Mouse (Mus musculus) thymus, adult 18-20 months (tissue): Measurements from ENCODE around the gene Smarcal1.
A peak's percentile ranks its signal among the peaks of the same experiment; 100 is the strongest.

Experiments
- DNase-seq, 2 experiments: peaks; one replicate each; pipeline ENCODE4 v3.0.0; 2022; ENCODE audit warnings: mixed read lengths in 2 of 2

Gene Smarcal1

GRCm38 (mm10) chr1:72582947-72583731 is at the start of gene Smarcal1:
TSS of gene Smarcal1 (plus strand) at chr1:72583251.
- DNase-seq: peak; percentile 84 to 92

- DNase-seq: no peak
These were observed 49.6 kb upstream of the Smarcal1 start for GRCm38 (mm10) chr1:72533439-72533838.

- no peak for DNase-seq
These were observed 47.1 kb upstream of the Smarcal1 start for GRCm38 (mm10) chr1:72535725-72536571.

- DNase-seq: peak in 1 of 2 experiments; percentile 6
These were observed 46.3 kb upstream of the Smarcal1 start, which contains the start of gene March4 for GRCm38 (mm10) chr1:72536611-72537351. TSS of gene March4 (minus strand) at chr1:72536930.

GRCm38 (mm10) chr1:72538266-72538665 is 44.8 kb upstream of the Smarcal1 start:
- DNase-seq: no peak

GRCm38 (mm10) chr1:72550317-72550716 is 32.7 kb upstream of the Smarcal1 start:
- DNase-seq: no peak

- no peak for DNase-seq
These were observed 26.6 kb upstream of the Smarcal1 start for GRCm38 (mm10) chr1:72556471-72556870.

- no peak for DNase-seq
These were observed 24.4 kb upstream of the Smarcal1 start for GRCm38 (mm10) chr1:72558625-72559024.

GRCm38 (mm10) chr1:72564334-72564962 is 18.6 kb upstream of the Smarcal1 start:
- no peak for DNase-seq

- no peak for DNase-seq
These were observed 16.0 kb upstream of the Smarcal1 start for GRCm38 (mm10) chr1:72567056-72567455.

- DNase-seq: no peak
These were observed 14.3 kb upstream of the Smarcal1 start for GRCm38 (mm10) chr1:72568725-72569124.

GRCm38 (mm10) chr1:72574047-72574446 is 9.0 kb upstream of the Smarcal1 start:
- no peak for DNase-seq

- no peak for DNase-seq
These were observed 8.4 kb upstream of the Smarcal1 start for GRCm38 (mm10) chr1:72574608-72575007.

GRCm38 (mm10) chr1:72575121-72575520 is 7.9 kb upstream of the Smarcal1 start:
- DNase-seq: no peak

GRCm38 (mm10) chr1:72577481-72577922 is 5.5 kb upstream of the Smarcal1 start:
- DNase-seq: no peak

GRCm38 (mm10) chr1:72578351-72578750 is 4.7 kb upstream of the Smarcal1 start:
- DNase-seq: no peak

- no peak for DNase-seq
These were observed 4.2 kb upstream of the Smarcal1 start for GRCm38 (mm10) chr1:72578806-72579205.

GRCm38 (mm10) chr1:72583906-72584305 is 855 bp downstream of the Smarcal1 start:
- no peak for DNase-seq

- DNase-seq: no peak
These were observed 3.2 kb downstream of the Smarcal1 start for GRCm38 (mm10) chr1:72585971-72586875.

GRCm38 (mm10) chr1:72587532-72587931 is 4.5 kb downstream of the Smarcal1 start:
- DNase-seq: no peak

GRCm38 (mm10) chr1:72588763-72589162 is 5.7 kb downstream of the Smarcal1 start:
- DNase-seq: no peak
